Mouse (Mus musculus) brain, embryonic 14.5 days (tissue): ENCODE data around the gene Klhl23. TPM values are rescaled to one million over a fixed set of nuclear protein-coding genes. Genes with fewer than 3 reads are reported as not detected.
"Not testable (repeated sequence)": the region's sequence is repeated elsewhere in the genome, so short reads cannot be mapped to it uniquely, and the experiment has no call there.

Experiments
- DNase-seq: peaks from one replicate; pipeline ENCODE4 v3.0.0-alpha.2; 2011; ENCODE audit warnings: low read depth
- CTCF ChIP-seq: fragments of 200-500 bp; IDR thresholded peaks from 2 replicates; pipeline ENCODE4 v1.5.1; 2012; ENCODE audit warnings: inconsistent platforms, mild to moderate bottlenecking, moderate library complexity, borderline replicate concordance; ENCODE audit not compliant: insufficient read depth, insufficient read length; ENCODE audit errors: extremely low read depth
- POLR2A ChIP-seq: fragments of 200-500 bp; IDR thresholded peaks from 2 replicates; pipeline ENCODE4 v1.6.1; 2012; ENCODE audit warnings: mild to moderate bottlenecking, inconsistent platforms, borderline replicate concordance; ENCODE audit not compliant: poor library complexity, insufficient read depth, insufficient read length, severe bottlenecking; ENCODE audit errors: extremely low read depth
- polyA plus RNA-seq: library from polyadenylated mRNA; depleted of rRNA; stranded (reverse); fragments of >200 nt; gene quantifications from 2 replicates; pipeline ENCODE4 v1.2.3, GENCODE M21; 2012; rRNA removed

Klhl23 gene
- 39.4 and 56.3 TPM in 2 replicates for polyA plus RNA-seq

- DNase-seq = peak; percentile 25
- no peak for TF ChIP-seq CTCF
- no peak for TF ChIP-seq POLR2A
These were observed at the start of gene Klhl23 for GRCm38 (mm10) chr2:69821711-69822110. TSS of gene Klhl23 (plus strand) at chr2:69821944.

- TF ChIP-seq CTCF = no peak
- no peak for TF ChIP-seq POLR2A
- DNase-seq = no peak
These were observed 48.4 kb upstream of the Klhl23 start for GRCm38 (mm10) chr2:69773331-69773730.

GRCm38 (mm10) chr2:69777985-69778835 lies 43.5 kb upstream of the Klhl23 start:
- no peak for DNase-seq
- TF ChIP-seq POLR2A = no peak
- no peak for TF ChIP-seq CTCF

- TF ChIP-seq CTCF (peak; percentile 28; the same call in 1 of the 2 replicates), POLR2A (no peak)
- peak; percentile 31 for DNase-seq
These were observed 42.9 kb upstream of the Klhl23 start for GRCm38 (mm10) chr2:69778836-69779177.

GRCm38 (mm10) chr2:69788974-69789373 lies 32.8 kb upstream of the Klhl23 start:
- DNase-seq = no peak
- TF ChIP-seq CTCF = no peak
- no peak for TF ChIP-seq POLR2A

GRCm38 (mm10) chr2:69789429-69790069 lies 32.2 kb upstream of the Klhl23 start, which contains the start of the genes Ccdc173 and Phospho2:
TSS of gene Ccdc173 (minus strand) at chr2:69789575.
TSS of gene Phospho2 (plus strand) at chr2:69789623.
- TF ChIP-seq POLR2A (peak; percentile 75; the same call in 1 of the 2 replicates), CTCF (no peak)
- peak; percentile 99 for DNase-seq

GRCm38 (mm10) chr2:69790285-69790684 lies 31.5 kb upstream of the Klhl23 start:
- peak; percentile 92 for DNase-seq

GRCm38 (mm10) chr2:69790722-69791121 lies 31.0 kb upstream of the Klhl23 start:
- no peak for TF ChIP-seq CTCF
- TF ChIP-seq POLR2A = no peak
- DNase-seq = no peak

More at GRCm38 (mm10) chr2:69790285-69790684, 31.5 kb upstream of the Klhl23 start:
- TF ChIP-seq CTCF (peak; percentile 81), POLR2A (no peak)

- TF ChIP-seq CTCF = peak; percentile 55
- TF ChIP-seq POLR2A = no peak
- DNase-seq = peak; percentile 37
These were observed 18.8 kb upstream of the Klhl23 start for GRCm38 (mm10) chr2:69802911-69803312.

GRCm38 (mm10) chr2:69803756-69804155 lies 18.0 kb upstream of the Klhl23 start:
- TF ChIP-seq CTCF (no peak), POLR2A (no peak)

GRCm38 (mm10) chr2:69804663-69805062 lies 17.1 kb upstream of the Klhl23 start:
- not testable (repeated sequence) for DNase-seq

More at GRCm38 (mm10) chr2:69803756-69804155, 18.0 kb upstream of the Klhl23 start:
- no peak for DNase-seq
